Mouse (Mus musculus): ENCODE data around the gene Ahnak.

DNA sequence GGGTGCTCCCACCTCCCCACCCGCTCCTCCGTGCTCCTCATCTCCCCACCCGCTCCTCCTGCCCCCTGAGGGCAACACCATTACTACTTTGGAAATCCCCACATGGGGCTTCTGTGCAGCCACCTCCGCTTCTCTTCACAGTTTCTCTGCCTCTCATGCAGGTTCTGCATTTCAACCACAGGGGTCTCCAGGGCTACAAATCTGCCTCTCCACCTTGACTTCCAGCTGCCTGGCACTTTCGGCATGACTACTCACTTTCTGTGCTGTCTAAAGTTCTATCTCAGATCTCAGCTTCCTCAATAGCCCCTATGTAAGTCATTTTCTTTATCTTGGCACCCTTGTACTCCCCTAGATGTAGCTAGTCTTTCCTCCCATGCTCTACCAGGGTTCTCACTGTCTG is 78.2 kb downstream of the Ahnak start:
- TF ChIP-seq CTCF (IDR thresholded peaks at IDR 0.05) (no peak), POLR2A (IDR thresholded peaks at IDR 0.05; ENCODE audit: insufficient read depth, low read depth, low read length) (no peak), EP300 (IDR thresholded peaks at IDR 0.05; ENCODE audit: insufficient read depth, low read depth, low read length) (no peak)

All from heart, adult 2 months (tissue).